Mouse (Mus musculus) gastrocnemius, postnatal 4 days (tissue): ENCODE data around the gene D630045J12Rik. TPM values are rescaled to one million over a fixed set of nuclear protein-coding genes. Genes with fewer than 3 reads are reported as not detected.
A peak's percentile ranks its signal among the peaks of the same experiment; 100 is the strongest.

ENCODE experiments used
- DNase-seq, 2 experiments: peaks; one replicate each; pipeline ENCODE4 v3.0.0; 2021 to 2022; ENCODE audit warnings: low spot score in 2 of 2, mixed read lengths in 2 of 2
- long read RNA-seq, 2 experiments: library from polyadenylated mRNA; stranded (forward); transcript quantifications; one replicate each; pipeline ENCODE4 v2.0.0; 2021
- total RNA-seq, 2 experiments: library from RNA; stranded (reverse); gene quantifications; 2 replicates each; pipeline ENCODE4 v1.2.3; 2021

Gene D630045J12Rik
- total RNA-seq, result 1 to 10 TPM; 4.0 to 4.6 TPM
- long read RNA-seq, experiment 1, partial matches to known transcripts, result 1 of 1 reads
- long read RNA-seq, experiment 1, other reads (novel, unspliced or antisense), result 0 of 1 reads
- long read RNA-seq, experiment 2, result 0 reads

DNA sequence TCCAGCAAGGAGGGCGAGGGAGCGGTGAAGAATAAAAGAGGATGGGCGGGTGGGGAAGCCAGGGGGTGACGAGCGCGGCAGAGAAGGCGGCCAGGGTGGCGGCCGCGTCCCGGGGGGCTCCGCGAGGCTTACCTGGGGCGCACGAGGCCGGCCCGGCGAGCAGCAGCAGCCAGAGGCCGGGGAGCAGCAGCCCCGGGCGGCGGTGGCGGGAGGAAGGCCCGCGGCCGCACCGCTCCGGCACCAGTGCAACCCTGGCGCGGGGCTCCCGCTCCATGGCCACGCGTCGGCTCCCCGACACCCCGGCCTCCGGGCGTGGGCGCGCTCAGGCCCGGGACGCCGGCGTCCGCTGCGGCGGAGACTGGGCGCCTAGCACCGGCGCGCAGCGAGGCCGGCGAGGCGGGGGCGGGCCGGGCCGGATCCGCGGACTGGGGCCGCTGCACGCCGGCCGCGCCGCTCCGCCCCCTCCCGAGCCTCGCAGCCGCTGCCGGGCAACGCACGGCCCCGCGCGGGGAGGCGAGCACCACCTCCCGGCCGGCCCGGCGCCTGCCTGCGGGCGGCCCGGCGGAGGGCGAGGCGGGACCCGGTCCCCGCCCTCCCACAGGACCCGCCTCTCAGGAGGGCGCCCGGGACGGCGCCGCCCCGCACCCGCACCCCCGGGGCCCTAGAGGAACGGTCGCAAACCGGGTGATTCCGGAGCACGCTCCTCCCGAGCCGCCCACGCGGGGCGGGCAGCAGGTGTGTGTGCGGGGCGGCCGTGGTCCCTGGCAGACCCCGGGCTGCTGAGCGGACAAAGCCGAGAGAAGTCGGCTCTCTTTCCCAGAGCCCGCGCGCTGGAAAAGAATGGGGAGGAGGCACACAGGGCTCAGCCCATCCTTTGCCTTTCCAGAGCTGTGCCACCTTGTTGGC, at the start of gene D630045J12Rik:
Gene D630045J12Rik (minus strand): TSS at position 274 of the 906 bp plus-strand sequence.
- peak; percentile 72 to 78 for DNase-seq

- DNase-seq, result peak; percentile 66 to 79
Observed at GRCm38 (mm10) chr6:38298761-38299401, 45.1 kb upstream of the D630045J12Rik start, which contains the start of gene Zc3hav1l. Gene Zc3hav1l (minus strand): TSS chr6:38299259.

GRCm38 (mm10) chr6:38298246-38298635, 44.4 kb upstream of the D630045J12Rik start:
- DNase-seq, result peak in 1 of 2 experiments; percentile 12

GRCm38 (mm10) chr6:38297580-38298245, 43.9 kb upstream of the D630045J12Rik start:
- DNase-seq, result no peak

- no peak for DNase-seq
Observed at GRCm38 (mm10) chr6:38293708-38294107, 39.9 kb upstream of the D630045J12Rik start.

DNA sequence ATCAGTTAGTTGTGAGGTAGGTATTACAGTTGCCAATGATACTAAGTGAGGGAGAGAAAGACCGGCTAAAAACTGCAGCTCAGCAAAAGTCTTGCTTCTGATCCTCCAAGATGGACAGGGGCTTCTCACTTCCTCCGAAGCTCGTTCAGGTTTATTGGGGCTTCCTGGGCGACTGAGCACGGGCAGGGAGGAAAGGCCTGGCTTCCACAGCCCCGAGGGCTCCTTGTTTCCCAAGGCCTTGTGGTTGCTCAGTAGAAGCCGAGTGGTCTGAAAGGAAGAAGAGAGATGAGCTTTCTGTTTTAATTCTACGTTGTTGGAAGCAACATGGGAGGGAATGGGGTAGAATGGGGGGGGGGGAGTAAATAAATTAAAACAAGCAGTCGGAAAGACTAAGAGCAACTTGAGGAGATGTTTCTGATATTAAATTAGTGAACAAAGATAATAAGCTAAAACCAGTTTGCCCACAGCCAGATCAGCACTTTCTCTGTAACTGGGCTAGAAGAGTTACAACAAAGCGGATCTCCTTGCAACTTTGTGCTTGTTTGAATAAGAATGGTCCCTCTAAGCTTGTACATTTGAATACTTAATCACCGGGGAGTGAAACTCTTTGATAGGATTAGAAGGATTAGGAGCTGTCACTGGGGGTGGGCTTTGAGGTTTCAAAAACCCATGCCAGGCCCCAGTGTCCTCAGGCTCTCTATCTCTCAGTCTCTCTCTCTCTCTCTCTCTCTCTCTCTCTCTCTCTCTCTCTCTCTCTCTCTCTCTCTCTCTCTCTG, 39.2 kb upstream of the D630045J12Rik start:
- DNase-seq, result no peak

DNA sequence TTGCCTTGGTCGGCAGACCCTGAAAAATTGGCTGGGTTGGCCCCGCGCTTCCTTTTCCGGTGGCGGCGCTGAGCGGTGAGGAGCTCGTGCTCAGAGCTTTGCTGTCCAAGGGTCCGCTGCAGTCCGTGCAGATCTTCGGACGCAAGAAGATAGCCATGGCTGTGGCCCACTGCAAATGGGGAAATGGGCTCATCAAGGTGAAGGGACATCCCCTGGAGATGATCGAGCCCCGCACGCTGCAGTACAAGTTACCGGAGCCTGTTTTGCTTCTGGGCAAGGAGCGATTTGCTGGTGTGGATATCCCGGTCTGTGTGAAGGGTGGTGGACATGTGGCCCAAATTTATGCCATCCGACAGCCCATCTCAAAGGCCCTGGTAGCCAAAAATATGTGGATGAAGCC, 30.6 kb upstream of the D630045J12Rik start:
- DNase-seq, result no peak

GRCm38 (mm10) chr6:38264466-38264865, 10.7 kb upstream of the D630045J12Rik start:
- DNase-seq, result no peak

DNA sequence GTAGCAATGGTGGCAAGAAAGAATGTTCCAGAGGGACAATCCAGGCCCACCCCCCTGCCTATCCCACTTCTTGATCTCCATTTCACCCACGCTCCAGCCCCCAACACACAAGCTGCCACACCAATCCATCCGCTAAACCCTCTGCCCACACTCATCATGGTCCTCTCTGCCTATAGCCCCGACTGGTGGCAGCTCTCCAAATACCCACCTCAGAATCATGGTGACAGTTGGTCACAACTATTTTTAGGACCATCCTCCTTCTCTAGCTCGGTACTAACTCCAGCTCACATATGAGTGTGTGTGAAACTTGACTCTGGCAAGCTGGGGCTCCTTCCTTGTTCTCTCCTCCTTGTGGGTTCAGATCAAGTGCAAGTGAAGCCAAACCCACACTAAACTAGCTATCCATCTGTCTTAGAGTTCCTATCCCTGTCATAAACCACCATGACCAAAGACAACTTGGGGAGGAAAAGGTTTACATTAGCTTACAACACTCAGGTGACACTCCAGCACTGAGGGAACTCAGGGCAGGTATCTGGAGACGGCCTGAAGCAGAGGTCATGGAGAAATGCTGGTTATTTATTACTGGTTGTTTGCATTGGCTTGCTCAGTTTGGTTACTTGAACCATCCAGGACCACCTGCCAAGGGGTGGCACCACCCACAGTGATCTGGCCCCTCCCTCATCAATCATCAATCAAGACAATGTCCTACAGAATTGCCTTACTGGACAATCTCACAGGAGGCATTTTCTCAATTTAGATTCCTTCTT, 9.8 kb upstream of the D630045J12Rik start:
- no peak for DNase-seq

DNA sequence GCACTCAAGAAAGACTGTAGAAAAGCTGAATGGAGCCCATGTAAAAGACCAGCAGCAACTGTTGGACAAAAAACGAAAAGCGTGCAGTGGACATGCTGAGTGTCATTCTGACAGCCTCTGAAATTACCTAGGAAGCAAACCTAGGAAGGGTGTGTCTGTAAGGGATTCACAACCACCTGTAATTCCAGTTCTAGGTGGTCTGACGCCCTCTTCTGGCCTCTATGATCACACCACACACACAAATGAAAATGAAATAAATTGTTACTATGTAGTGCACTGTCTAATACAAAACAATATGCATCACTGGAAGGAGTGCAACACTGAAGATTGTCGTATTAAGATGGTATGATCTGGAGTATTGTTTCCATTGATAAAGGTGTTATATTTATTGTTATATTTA, 8.1 kb upstream of the D630045J12Rik start:
- no peak for DNase-seq

DNA sequence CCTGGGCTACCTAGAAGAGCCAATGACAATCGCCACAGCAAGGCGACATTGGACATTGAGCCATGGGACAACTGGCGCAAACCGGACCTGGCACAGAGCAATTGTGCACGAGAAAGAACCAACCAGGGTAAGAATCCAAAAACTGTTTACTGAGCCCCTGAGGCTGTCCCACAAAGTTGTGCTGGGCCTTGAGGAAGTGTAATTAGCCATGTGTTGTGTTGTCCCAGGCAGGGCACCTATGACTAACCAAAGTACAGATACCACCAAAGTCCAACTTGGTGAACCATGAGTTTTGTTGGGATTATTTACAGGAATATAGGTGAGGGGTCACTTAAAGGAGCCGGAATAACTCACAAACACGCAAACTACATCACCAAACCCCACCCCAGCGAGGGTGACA, 3.7 kb upstream of the D630045J12Rik start:
- no peak for DNase-seq

- no peak for DNase-seq
Observed at GRCm38 (mm10) chr6:38256793-38257192, 3.0 kb upstream of the D630045J12Rik start.

GRCm38 (mm10) chr6:38255794-38256193, 2.0 kb upstream of the D630045J12Rik start:
- DNase-seq, result no peak

GRCm38 (mm10) chr6:38252766-38253735, 758 bp downstream of the D630045J12Rik start:
- no peak for DNase-seq

DNA sequence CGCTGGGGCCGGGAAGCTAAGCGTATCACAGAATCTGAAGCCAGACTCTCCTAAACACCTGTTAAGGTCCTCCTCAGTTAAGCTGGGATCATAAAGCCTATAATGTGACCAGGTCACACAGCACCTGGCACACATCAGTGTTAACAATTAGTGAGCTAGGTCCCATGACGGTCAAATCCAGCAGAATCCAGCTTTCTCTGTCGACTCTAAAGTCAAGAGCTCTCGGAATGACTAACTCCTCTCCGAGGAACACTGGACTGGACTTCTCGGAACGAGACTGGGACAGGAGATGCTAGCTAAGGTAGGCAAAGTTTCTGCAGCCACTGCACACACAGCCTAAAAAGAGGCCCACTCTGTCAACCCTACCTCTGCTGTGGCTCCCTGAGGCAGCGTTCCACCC, 1.7 kb downstream of the D630045J12Rik start:
- DNase-seq, result no peak

GRCm38 (mm10) chr6:38251464-38251863, 2.3 kb downstream of the D630045J12Rik start:
- no peak for DNase-seq

DNA sequence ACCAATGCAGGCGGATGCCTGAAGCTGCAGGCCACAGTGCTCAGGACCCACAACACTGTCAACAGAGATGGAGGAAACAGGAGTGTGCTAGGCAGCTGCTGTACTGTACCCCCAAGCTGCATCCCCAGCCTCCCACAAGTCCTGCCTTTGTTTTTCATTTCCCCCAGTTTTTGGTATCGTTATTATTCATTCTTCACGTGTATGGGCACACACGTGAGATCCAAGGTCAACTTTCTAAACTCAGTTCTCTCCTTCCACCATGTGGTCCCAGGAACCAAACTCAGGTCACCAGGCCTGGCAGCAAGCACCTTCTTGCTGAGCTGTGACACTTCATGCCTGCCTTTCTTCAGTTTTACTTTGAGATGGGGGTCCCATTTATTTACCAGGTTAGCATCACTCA, 6.4 kb downstream of the D630045J12Rik start:
- DNase-seq, result no peak

- DNase-seq, result no peak
Observed at GRCm38 (mm10) chr6:38244806-38245205, 9.0 kb downstream of the D630045J12Rik start.

DNA sequence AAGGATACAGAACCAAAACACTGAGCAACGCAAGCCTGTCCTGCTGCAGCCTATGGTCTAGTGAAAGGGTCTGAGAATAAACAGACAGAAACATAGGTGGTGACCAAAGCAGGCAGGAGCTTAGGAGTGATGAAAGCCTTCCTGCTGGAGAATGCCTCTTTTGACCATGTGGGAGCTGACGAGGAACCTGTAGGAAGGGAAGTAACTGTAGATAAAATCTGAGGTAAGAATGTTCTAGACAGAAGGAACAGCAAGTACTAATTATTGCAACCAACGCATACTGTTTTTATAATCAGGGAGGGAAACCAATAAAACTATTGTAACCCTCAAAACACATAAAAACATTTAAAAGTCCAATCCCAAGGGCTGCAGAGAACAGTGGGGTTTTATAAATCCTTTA, 9.6 kb downstream of the D630045J12Rik start:
- DNase-seq, result no peak
